In the genomic region with DNA sequence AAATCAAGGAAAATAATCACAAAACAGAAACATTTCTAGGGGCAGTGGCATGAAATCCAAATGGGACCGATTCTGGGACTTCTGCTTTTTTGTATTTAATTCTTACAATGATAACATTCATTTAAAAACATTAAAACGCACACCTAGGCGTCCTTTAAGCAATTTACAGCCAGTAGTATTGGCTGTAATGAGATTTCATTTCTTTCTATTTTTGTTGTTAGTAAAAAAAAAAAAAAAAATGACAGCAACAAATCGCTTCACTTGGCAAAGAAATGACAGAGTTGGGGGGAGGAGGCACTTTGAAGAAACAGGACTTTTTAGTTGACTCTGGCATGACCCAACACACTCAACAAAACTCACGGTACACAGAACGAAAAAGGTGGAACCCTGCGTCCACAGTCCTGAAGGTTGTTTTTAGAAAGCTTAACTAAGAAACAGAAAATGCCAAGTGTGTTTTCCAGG, we compare ENCODE assay signal across 8 mouse cellular contexts. TPM values are rescaled to one million over a fixed set of nuclear protein-coding genes. Genes with fewer than 3 reads are reported as not detected.
DNase-seq lines count a peak whose midpoint lies in the region; ATAC-seq and TF ChIP-seq lines count a peak whose summit lies in the region.

No protein-coding gene starts in this region.

- WGBS in lung, adult 2 months: 15% methylated on average over 7 of the region's 7 CpGs
- WGBS in embryonic facial prominence, embryonic 15.5 days: 14% methylated on average over 7 of the region's 7 CpGs
- WGBS in limb, embryonic 13.5 days: 20% methylated on average over 7 of the region's 7 CpGs
- 16% methylated on average over 7 of the region's 7 CpGs for WGBS in small intestine, adult 2 months

- DNase-seq in lung, adult 2 months: no peak
- DNase-seq in lung, postnatal 14 days: no peak
- no peak for DNase-seq in yolk sac, embryonic 10.5 days (ENCODE audit: low spot score)
- no peak for DNase-seq in adrenal gland, postnatal 10 days
- DNase-seq in thymus, adult 18-20 months: no peak

- no peak for TF ChIP-seq CTCF in lung, adult 2 months (IDR thresholded peaks at IDR 0.05; ENCODE audit: insufficient read depth, low read length)
- no peak for TF ChIP-seq CTCF in small intestine, adult 2 months (IDR thresholded peaks at IDR 0.05; ENCODE audit: extremely low read depth, insufficient read length, insufficient replicate concordance, low read depth, low read length)

- ATAC-seq in embryonic facial prominence, embryonic 15.5 days (ENCODE audit: insufficient number of reproducible peaks, low FRiP score, low TSS enrichment, low read depth): no peak
- ATAC-seq in limb, embryonic 13.5 days (ENCODE audit: low FRiP score, low read depth): no peak

- peak overlapping the region; percentile 97 for H3K27ac ChIP-seq in embryonic facial prominence, embryonic 15.5 days (replicated peaks)
- H3K27ac ChIP-seq in limb, embryonic 13.5 days: no peak overlapping the region
- H3K27ac ChIP-seq in small intestine, adult 2 months (ENCODE audit: insufficient read depth, low read depth, low read length): no peak overlapping the region

- no peaks in the 10 kb centered on the region for H3K27me3 ChIP-seq in embryonic facial prominence, embryonic 15.5 days
- no peaks in the 10 kb centered on the region for H3K27me3 ChIP-seq in limb, embryonic 13.5 days
- no peaks in the 10 kb centered on the region for H3K27me3 ChIP-seq in small intestine, adult 2 months (ENCODE audit: control insufficient read depth, insufficient read depth, low read length)

- peak overlapping the region; percentile 77 for H3K4me2 ChIP-seq in embryonic facial prominence, embryonic 15.5 days (replicated peaks)
- H3K4me2 ChIP-seq in limb, embryonic 13.5 days (replicated peaks): peak overlapping the region; percentile 80

- peak overlapping the region; percentile 81 for H3K9ac ChIP-seq in embryonic facial prominence, embryonic 15.5 days
- H3K9ac ChIP-seq in limb, embryonic 13.5 days: peak overlapping the region; percentile 85

- TF ChIP-seq POLR2A in lung, adult 2 months (IDR thresholded peaks at IDR 0.05; ENCODE audit: borderline replicate concordance, extremely low read depth, low read depth, low read length): no peak
- no peak for TF ChIP-seq POLR2A in small intestine, adult 2 months (IDR thresholded peaks at IDR 0.05; ENCODE audit: low read depth, low read length)

- peak overlapping the region; percentile 94 for H3K4me3 ChIP-seq in lung, adult 2 months (replicated peaks; ENCODE audit: extremely low read depth, low read depth, low read length)
- peak overlapping the region; percentile 81 for H3K4me3 ChIP-seq in embryonic facial prominence, embryonic 15.5 days (replicated peaks)
- H3K4me3 ChIP-seq in limb, embryonic 13.5 days: peak overlapping the region; percentile 93
- peak overlapping the region; percentile 79 for H3K4me3 ChIP-seq in small intestine, adult 2 months (ENCODE audit: low read depth, low read length)

- H3K4me1 ChIP-seq in lung, adult 2 months (ENCODE audit: control insufficient read depth, insufficient read depth, low read length): 0 out of 2 replicates have a peak, but pooled peaks cover 2% of the 10 kb centered on the region
- H3K4me1 ChIP-seq in embryonic facial prominence, embryonic 15.5 days: peaks cover 5% of the 10 kb centered on the region; the same call in 1 of the 2 replicates
- H3K4me1 ChIP-seq in limb, embryonic 13.5 days: peaks cover 18% of the 10 kb centered on the region
- no peaks in the 10 kb centered on the region for H3K4me1 ChIP-seq in small intestine, adult 2 months (ENCODE audit: control insufficient read depth, insufficient read depth, insufficient read length, low read length)

- H3K36me3 ChIP-seq in embryonic facial prominence, embryonic 15.5 days: no peaks in the 10 kb centered on the region
- H3K36me3 ChIP-seq in limb, embryonic 13.5 days: peaks cover 3% of the 10 kb centered on the region; the same call in 1 of the 2 replicates
- no peaks in the 10 kb centered on the region for H3K36me3 ChIP-seq in small intestine, adult 2 months (ENCODE audit: control insufficient read depth, insufficient read depth, low read length)

- H3K9me3 ChIP-seq in embryonic facial prominence, embryonic 15.5 days (replicated peaks): no peaks in the 10 kb centered on the region
- no peaks in the 10 kb centered on the region for H3K9me3 ChIP-seq in limb, embryonic 13.5 days

RNA-seq across cellular contexts. Expression of gene Dcaf6, which starts 1.2 kb away (rescaled TPM):
- 20.0 and 26.0 TPM in 2 replicates for polyA plus RNA-seq in lung, adult 2 months (2012; rRNA removed)
- 17.8 and 19.8 TPM in 2 replicates for polyA plus RNA-seq in embryonic facial prominence, embryonic 15.5 days (2015; fragmentation: Nextera tagmentation; extraction: Ambion mirVana)
- 13.7 and 15.9 TPM in 2 replicates for polyA plus RNA-seq in limb, embryonic 13.5 days (2015; fragmentation: Nextera tagmentation; extraction: Ambion mirVana)
- 3.2 and 7.4 TPM in 2 replicates for polyA plus RNA-seq in small intestine, adult 2 months (2012; rRNA removed)
- total RNA-seq in adrenal gland, postnatal 10 days (2021): 10 to 100 TPM; 50.5 to 57.9 TPM

RNA-seq across cellular contexts. Expression of gene Mpc2, which starts 1.4 kb away (rescaled TPM):
- 53.8 and 63.5 TPM in 2 replicates for polyA plus RNA-seq in lung, adult 2 months (2012; rRNA removed)
- polyA plus RNA-seq in embryonic facial prominence, embryonic 15.5 days (2015; fragmentation: Nextera tagmentation; extraction: Ambion mirVana): 146 and 151 TPM in 2 replicates
- 139 and 149 TPM in 2 replicates for polyA plus RNA-seq in limb, embryonic 13.5 days (2015; fragmentation: Nextera tagmentation; extraction: Ambion mirVana)
- polyA plus RNA-seq in small intestine, adult 2 months (2012; rRNA removed): 77.7 and 87.4 TPM in 2 replicates
- total RNA-seq in adrenal gland, postnatal 10 days (2021): 100 to 1,000 TPM; 381 to 397 TPM

RNA-seq across cellular contexts. Expression of gene Adcy10, which starts 25.9 kb away (rescaled TPM):
- 0.08 and 0.14 TPM in 2 replicates for polyA plus RNA-seq in lung, adult 2 months (2012; rRNA removed)
- not detected in 2 replicates for polyA plus RNA-seq in embryonic facial prominence, embryonic 15.5 days (2015; fragmentation: Nextera tagmentation; extraction: Ambion mirVana)
- polyA plus RNA-seq in limb, embryonic 13.5 days (2015; fragmentation: Nextera tagmentation; extraction: Ambion mirVana): 0.18 TPM in 1 of 2 replicates, not detected in the other
- not detected in 2 replicates for polyA plus RNA-seq in small intestine, adult 2 months (2012; rRNA removed)
- under 1 TPM; 0.27 to 0.69 TPM for total RNA-seq in adrenal gland, postnatal 10 days (2021)
